Mouse (Mus musculus) spleen, postnatal 4 days (tissue): Measurements from ENCODE around the gene Rnf149.

ENCODE experiments used
- DNase-seq, 2 experiments: peaks; one replicate each; pipeline ENCODE4 v3.0.0; 2022; ENCODE audit warnings: low spot score in 2 of 2

Gene Rnf149

GRCm38 (mm10) chr1:39575778-39576375 lies 1.3 kb downstream of the Rnf149 start:
- DNase-seq = no peak

- DNase-seq = no peak
Observed at GRCm38 (mm10) chr1:39573890-39574289, 3.3 kb downstream of the Rnf149 start.

GRCm38 (mm10) chr1:39571653-39572052 lies 5.6 kb downstream of the Rnf149 start:
- DNase-seq = no peak

GRCm38 (mm10) chr1:39568079-39568478 lies 9.1 kb downstream of the Rnf149 start:
- no peak for DNase-seq

- no peak for DNase-seq
Observed at GRCm38 (mm10) chr1:39564603-39565002, 12.6 kb downstream of the Rnf149 start.

GRCm38 (mm10) chr1:39563161-39563560 lies 14.0 kb downstream of the Rnf149 start:
- DNase-seq = no peak

GRCm38 (mm10) chr1:39561920-39562319 lies 15.3 kb downstream of the Rnf149 start:
- DNase-seq = no peak

- DNase-seq = no peak
Observed at GRCm38 (mm10) chr1:39559009-39559408, 18.2 kb downstream of the Rnf149 start.

GRCm38 (mm10) chr1:39555556-39556415 lies 21.4 kb downstream of the Rnf149 start:
- no peak for DNase-seq

GRCm38 (mm10) chr1:39549831-39550230 lies 27.4 kb downstream of the Rnf149 start:
- no peak for DNase-seq

GRCm38 (mm10) chr1:39547238-39547637 lies 30.0 kb downstream of the Rnf149 start:
- DNase-seq = no peak

- no peak for DNase-seq
Observed at GRCm38 (mm10) chr1:39546160-39546866, 30.9 kb downstream of the Rnf149 start.

GRCm38 (mm10) chr1:39545589-39545988 lies 31.6 kb downstream of the Rnf149 start:
- DNase-seq = peak in 1 of 2 experiments; percentile 31

GRCm38 (mm10) chr1:39540592-39540991 lies 36.6 kb downstream of the Rnf149 start:
- no peak for DNase-seq

GRCm38 (mm10) chr1:39537631-39538380 lies 39.4 kb downstream of the Rnf149 start:
- DNase-seq = no peak

GRCm38 (mm10) chr1:39536701-39537100 lies 40.5 kb downstream of the Rnf149 start:
- DNase-seq = no peak

GRCm38 (mm10) chr1:39535515-39536311 lies 41.5 kb downstream of the Rnf149 start:
- DNase-seq = peak; percentile 97 to 99

- DNase-seq = no peak
Observed at GRCm38 (mm10) chr1:39534831-39535230, 42.4 kb downstream of the Rnf149 start, which contains the start of gene Cnot11. Gene Cnot11 (plus strand): TSS chr1:39534992.

- no peak for DNase-seq
Observed at GRCm38 (mm10) chr1:39533917-39534316, 43.3 kb downstream of the Rnf149 start.

GRCm38 (mm10) chr1:39531036-39531435 lies 46.2 kb downstream of the Rnf149 start:
- DNase-seq = no peak
